Mouse (Mus musculus) macrophage (primary cell): ENCODE data around the gene Hist1h2be. TPM values are rescaled to one million over a fixed set of nuclear protein-coding genes. Genes with fewer than 3 reads are reported as not detected.
"Not testable (repeated sequence)": the region's sequence is repeated elsewhere in the genome, so short reads cannot be mapped to it uniquely, and the experiment has no call there.

Experiments
- H3K27ac ChIP-seq: fragments of 350-480 bp; formaldehyde crosslinking; 2 replicates; pipeline ENCODE4 v1.9.0; 2021
- H3K36me3 ChIP-seq: fragments of 350-480 bp; formaldehyde crosslinking; 2 replicates; pipeline ENCODE4 v1.9.0; 2021; ENCODE audit errors: inconsistent target
- H3K4me3 ChIP-seq: fragments of 350-480 bp; formaldehyde crosslinking; 2 replicates; pipeline ENCODE4 v1.9.0; 2021; ENCODE audit errors: inconsistent target
- H3K79me2 ChIP-seq: fragments of 350-480 bp; formaldehyde crosslinking; 2 replicates; pipeline ENCODE4 v1.9.0; 2021; ENCODE audit errors: inconsistent target
- WGBS: methylation state at CpG from one replicate; pipeline ENCODE4 v1.1.7; 2026; ENCODE audit warnings: inconsistent platforms; ENCODE audit not compliant: missing documents; 5-methylcytosine and 5-hydroxymethylcytosine counted together
- polyA plus RNA-seq: library from polyadenylated mRNA; stranded (reverse); fragments of 250-400 nt; gene quantifications from 3 replicates; pipeline ENCODE4 v1.2.4, GENCODE M21; 2018; ENCODE audit warnings: inconsistent platforms

Hist1h2be gene
- polyA plus RNA-seq, 1 experiment from 2014 or later: 0.76 TPM

DNA sequence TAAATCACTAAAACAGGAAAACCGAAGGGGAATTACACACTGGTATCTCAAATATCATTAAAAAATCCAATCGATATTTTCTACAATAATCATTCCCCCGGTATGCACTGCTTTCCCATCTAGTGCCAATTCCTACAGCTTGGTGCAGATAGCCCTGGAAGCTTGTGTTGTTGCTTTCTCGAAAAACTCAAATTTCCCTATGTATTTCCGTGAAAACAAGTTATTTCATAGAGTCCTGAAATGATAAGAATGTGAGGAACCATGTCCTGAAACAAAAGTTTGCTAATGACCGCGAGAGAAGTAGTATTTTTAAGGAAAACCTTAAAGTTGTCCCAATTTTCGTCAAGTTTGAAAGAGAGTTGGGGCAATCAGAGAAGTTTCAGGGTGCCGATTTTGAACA lies 66.5 kb downstream of the Hist1h2be start:
- Histone ChIP-seq H3K36me3 (no peaks in the 10 kb centered on the region), H3K27ac (peak overlapping the region; percentile 67), H3K79me2 (no peaks in the 10 kb centered on the region), H3K4me3 (no peak overlapping the region)
- 27% methylated on average over 9 of the region's 9 CpGs for WGBS

DNA sequence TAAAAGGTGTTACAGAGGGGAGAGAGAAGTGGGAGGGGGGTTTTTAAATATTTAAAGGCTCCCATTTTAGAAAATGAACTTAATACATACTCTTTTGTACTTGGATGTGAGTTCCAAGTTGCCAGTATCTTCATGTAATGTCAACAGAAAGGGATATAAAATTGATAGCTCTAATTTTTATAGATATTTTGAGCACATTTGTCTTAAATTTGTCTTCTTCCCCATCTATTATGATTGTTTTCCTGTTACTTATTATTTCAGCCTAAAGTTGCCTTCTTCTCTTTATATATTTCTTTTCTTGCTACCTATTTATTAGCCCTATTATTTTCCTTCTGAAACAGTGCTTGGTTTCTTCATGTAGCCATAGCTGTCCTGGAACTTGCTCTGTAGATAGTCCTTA lies 68.0 kb downstream of the Hist1h2be start, which contains the start of gene Hist1h1d:
Gene Hist1h1d (plus strand): TSS at position 301 of the 400 bp plus-strand sequence.
- no peaks in the 10 kb centered on the region for H3K79me2 ChIP-seq
- no peaks in the 10 kb centered on the region for H3K36me3 ChIP-seq
- no peak within 1 kb of the TSS for H3K4me3 ChIP-seq
- peak within 1 kb of the TSS; percentile 75 for H3K27ac ChIP-seq

DNA sequence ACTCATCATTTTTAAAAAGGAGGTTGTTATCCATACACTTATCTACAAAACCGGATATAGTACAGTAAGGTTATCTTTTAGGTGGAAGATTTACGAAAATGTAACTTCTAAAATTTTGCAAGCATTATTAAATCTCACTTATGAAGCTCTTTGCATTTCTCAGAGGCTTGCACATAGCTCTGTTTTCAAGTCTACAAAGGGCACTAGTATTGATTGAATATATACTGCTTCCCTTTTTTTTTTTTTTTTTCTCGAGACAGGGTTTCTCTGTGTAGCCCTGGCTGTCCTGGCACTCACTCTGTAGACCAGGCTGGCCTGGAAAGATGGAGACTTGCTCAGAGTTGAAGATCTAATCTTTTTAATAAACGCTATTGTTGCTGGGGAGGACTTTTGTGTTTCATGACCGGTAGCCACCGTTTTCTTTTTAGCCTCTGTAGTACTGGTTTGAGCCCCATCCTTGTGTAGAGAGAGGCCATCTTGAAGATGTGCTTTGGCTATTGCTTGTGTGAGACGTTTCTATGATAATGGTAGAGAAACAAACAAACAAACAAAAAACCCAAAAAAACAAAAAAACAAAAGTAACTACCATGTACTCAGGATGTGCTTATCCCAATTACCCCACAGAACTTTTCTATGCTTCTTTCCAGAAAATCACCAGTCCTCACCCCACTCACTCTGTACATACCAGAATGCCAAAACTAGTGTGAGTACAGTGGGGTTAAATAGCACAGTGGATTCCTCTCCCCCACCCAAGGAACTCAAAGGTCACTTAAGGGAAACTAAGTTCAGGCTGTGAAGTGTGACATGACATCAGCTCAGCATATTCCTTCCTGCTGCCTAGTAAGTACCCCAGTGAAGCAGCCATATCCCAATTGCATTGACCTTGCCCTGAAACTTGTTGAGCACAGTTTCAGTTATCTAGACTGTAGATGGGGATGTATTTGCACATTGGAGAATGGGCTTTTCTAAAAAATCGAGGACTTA lies 68.7 kb downstream of the Hist1h2be start:
- 48% methylated on average over 7 of the region's 8 CpGs for WGBS
- no peak overlapping the region; the same call in 1 of the 2 replicates for H3K4me3 ChIP-seq

DNA sequence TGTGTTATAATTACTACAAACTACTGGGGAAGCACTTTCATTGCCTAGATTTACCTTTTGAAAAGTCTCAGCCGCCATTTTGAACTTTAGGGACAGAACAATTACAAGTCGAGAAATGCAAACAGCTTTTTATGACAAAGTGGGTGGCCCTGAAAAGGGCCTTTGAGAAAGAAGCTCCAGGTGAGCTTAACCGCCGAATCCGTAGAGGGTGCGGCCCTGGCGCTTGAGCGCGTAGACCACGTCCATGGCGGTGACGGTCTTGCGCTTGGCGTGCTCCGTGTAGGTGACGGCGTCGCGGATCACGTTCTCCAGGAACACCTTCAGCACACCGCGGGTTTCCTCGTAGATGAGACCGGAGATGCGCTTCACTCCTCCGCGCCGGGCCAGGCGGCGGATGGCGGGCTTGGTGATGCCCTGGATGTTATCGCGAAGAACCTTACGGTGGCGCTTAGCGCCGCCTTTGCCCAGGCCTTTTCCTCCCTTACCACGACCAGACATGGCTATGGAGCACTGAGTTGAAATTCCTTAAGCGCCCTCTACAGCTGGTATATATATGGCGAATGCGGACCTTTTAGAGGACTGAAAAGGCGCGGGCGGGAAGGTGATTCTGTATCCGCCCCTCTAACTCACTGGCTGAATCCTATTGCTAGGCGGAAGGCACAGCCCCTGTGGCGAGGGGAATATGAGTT lies 69.6 kb downstream of the Hist1h2be start, which contains the start of gene Hist1h4f:
Gene Hist1h4f (minus strand): TSS at position 503 of the 689 bp plus-strand sequence.
- peak within 1 kb of the TSS; percentile 13; the same call in 1 of the 2 replicates for H3K4me3 ChIP-seq
- under 1% methylated on average over 33 of the region's 47 CpGs for WGBS
- H3K27ac ChIP-seq: peak within 1 kb of the TSS; percentile 75
- H3K36me3 ChIP-seq, H3K79me2 ChIP-seq: not testable (repeated sequence)

More for the DNA sequence above, 68.7 kb downstream of the Hist1h2be start:
- peak overlapping the region; percentile 75 for H3K27ac ChIP-seq
- H3K79me2 ChIP-seq: no peaks in the 10 kb centered on the region
- H3K36me3 ChIP-seq: no peaks in the 10 kb centered on the region

DNA sequence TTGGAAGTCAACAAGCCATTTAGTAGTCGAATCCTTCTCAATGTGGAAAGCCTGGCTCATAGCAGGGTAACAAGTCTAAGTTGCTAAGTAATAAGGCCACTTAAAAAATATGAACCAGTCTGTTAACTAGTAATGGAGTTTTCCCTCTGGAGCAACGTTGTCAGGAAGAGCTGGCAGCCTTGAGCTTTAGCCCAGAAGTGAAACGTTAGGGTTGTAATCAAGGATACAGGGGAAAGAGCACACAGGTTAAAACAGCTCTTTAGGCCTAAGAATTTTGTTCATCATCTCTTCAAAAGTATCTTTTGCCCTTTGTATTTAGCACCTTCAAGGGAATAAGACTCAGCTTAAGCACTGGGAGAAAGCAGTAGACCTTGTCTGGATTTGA lies 70.2 kb downstream of the Hist1h2be start:
- Histone ChIP-seq H3K27ac (peak overlapping the region; percentile 53), H3K4me3 (peak overlapping the region; percentile 13; the same call in 1 of the 2 replicates), H3K79me2 (no peaks in the 10 kb centered on the region), H3K36me3 (no peaks in the 10 kb centered on the region)
- 12% methylated on average over 3 of the region's 3 CpGs for WGBS

DNA sequence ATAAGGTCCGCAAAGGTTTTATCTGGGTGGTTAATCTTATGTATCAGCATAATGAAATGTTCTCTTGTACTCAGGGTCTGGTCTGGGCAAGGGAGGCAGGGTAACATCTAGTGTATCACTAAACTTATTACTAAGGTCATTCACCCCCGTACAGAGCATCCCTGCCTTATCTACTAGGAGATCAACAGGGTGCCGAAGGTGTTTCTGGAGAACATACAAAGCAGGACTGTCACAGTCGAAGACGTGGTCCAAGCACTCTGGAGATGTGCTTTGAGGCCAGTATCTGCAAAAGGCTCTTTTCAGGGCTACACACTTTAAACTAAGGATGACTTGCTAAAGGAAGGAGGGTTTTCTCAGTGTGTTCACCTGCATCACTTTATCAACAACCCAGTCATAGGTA lies 74.2 kb downstream of the Hist1h2be start:
- no peaks in the 10 kb centered on the region for H3K36me3 ChIP-seq
- WGBS: 86% methylated on average over 5 of the region's 5 CpGs
- H3K79me2 ChIP-seq: no peaks in the 10 kb centered on the region
- no peak overlapping the region for H3K4me3 ChIP-seq
- H3K27ac ChIP-seq: no peak overlapping the region

DNA sequence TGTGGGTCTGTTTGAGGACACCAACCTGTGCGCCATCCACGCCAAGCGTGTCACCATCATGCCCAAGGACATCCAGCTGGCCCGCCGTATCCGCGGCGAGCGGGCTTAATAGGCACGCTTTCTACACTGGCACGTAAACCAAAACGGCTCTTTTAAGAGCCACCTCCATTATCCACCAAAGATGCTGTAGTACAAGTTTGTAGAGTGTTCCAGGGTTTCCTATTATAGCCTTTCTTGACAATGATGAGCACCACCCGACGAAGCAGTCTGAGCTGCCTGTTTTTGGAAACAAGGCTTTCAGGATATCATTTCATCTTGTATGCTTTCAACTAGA lies 76.2 kb downstream of the Hist1h2be start:
- WGBS: 0% methylated on average over 3 of the region's 14 CpGs
- H3K27ac ChIP-seq, H3K36me3 ChIP-seq, H3K79me2 ChIP-seq, H3K4me3 ChIP-seq: not testable (repeated sequence)

DNA sequence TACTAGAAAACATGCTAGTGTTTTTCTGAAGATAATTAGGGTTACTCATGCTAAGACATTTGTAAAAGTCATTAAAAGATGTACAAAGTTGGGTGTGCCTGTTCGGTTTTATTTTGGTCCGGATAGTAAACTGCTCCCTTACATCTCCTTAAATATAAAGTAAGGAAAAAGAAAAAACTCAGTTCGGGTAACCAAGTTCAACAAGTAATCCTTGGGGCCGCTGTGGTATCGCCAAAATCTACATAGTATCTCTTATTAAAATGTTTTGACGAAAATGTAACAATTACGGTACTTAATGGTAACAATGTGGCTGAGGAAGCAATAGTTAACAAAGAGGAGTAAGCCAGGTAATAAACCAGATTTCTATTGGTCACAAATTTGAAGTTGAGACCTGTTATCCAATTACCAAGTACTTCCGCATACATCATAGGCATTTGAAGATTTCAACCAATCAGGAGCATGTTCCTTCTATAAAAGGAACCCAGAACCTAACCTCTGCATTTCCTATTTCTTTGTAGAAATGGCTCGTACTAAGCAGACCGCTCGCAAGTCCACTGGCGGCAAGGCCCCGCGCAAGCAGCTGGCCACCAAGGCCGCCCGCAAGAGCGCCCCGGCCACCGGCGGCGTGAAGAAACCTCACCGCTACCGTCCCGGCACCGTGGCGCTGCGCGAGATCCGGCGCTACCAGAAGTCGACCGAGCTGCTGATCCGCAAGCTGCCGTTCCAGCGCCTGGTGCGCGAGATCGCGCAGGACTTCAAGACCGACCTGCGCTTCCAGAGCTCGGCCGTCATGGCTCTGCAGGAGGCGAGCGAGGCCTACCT lies 76.7 kb downstream of the Hist1h2be start, which contains the start of gene Hist1h3f:
Gene Hist1h3f (plus strand): TSS at position 88 of the 822 bp plus-strand sequence.
- Histone ChIP-seq H3K36me3 (no peaks in the 10 kb centered on the region), H3K79me2 (no peaks in the 10 kb centered on the region), H3K27ac (peak within 1 kb of the TSS; percentile 84), H3K4me3 (peak within 1 kb of the TSS; percentile 43)
- WGBS: 0% methylated on average over 15 of the region's 45 CpGs

DNA sequence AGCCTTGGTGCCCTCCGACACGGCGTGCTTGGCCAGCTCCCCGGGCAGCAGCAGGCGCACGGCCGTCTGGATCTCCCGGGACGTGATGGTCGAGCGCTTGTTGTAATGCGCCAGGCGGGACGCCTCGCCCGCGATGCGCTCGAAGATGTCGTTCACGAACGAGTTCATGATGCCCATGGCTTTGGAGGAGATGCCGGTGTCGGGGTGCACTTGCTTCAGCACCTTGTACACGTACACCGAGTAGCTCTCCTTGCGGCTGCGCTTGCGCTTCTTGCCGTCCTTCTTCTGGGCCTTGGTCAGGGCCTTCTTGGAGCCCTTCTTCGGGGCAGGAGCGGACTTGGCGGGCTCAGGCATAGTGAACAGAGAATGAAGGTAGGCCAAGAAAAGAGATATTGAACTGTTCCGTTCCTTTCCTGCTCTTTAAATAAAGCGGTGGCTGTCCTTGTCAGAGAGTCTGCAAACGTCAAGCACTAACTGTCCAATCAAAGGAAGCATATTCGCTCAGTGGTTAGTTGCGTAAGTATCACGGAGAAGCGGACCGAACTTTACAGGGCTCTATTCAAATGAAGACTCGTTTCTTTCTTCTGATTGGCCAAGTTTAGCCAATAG lies 77.8 kb downstream of the Hist1h2be start, which contains the start of gene Hist1h2bh:
Gene Hist1h2bh (minus strand): TSS at position 394 of the 609 bp plus-strand sequence.
- Histone ChIP-seq H3K27ac (peak within 1 kb of the TSS; percentile 84), H3K4me3 (peak within 1 kb of the TSS; percentile 43)
- H3K79me2 ChIP-seq, H3K36me3 ChIP-seq: not testable (repeated sequence)
- 2% methylated on average over 18 of the region's 42 CpGs for WGBS

DNA sequence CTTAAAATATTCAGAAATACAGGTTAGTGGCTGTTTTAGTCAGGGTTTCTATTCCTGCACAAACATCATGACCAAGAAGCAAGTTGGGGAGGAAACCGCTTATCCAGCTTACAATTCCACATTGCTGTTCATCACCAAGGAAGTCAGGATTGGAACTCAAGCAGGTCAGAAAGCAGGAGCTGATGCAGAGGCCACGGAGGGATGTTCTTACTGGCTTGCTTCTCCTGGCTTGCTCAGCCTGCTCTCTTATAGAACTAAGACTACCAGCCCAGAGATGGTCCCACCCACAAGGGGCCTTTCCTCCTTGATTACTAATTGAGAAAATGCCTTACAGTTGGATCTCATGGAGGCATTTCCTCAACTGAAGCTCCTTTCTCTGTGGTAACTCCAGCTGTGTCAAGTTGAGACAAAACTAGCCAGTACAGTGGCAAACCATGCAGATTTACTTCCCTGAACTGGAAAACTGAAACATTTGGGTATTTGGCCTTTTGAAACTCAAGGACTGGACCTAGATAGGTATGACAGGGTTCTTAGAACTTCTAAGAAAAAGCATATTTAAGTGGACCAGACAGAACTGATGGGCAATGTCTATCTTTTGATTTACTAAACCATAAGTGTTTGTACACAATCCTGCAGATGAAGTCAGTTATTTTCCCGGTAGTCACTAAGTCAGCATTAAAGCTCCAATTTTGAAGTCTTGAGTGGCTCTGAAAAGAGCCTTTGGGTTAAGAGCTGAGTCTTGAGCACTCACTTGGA lies 78.5 kb downstream of the Hist1h2be start:
- not testable (repeated sequence) for H3K79me2 ChIP-seq, H3K36me3 ChIP-seq
- WGBS: 0% methylated on average over 2 of the region's 3 CpGs
- Histone ChIP-seq H3K27ac (peak overlapping the region; percentile 84), H3K4me3 (peak overlapping the region; percentile 43)

DNA sequence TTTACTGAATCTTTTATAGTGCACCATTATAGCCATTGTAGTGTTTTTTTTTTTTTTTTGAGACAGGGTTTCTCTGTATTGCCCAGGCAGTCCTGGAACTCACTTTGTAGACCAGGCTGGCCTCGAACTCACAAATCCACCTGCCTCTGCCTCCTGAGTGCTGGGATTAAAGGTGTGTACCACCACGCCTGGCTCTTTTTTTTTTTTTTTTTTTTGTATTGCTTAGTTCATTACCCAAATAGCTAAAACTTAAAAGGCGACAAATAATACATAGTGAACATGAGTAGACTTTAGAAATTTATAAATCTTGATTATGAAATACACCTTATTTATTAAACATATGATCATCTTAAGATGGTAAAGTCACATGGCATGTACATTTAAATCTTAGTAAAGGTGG lies 79.4 kb downstream of the Hist1h2be start:
- 60% methylated on average over 1 of the region's 3 CpGs for WGBS
- Histone ChIP-seq H3K36me3 (no peaks in the 10 kb centered on the region), H3K4me3 (peak overlapping the region; percentile 43; the same call in 1 of the 2 replicates), H3K79me2 (no peaks in the 10 kb centered on the region), H3K27ac (no peak overlapping the region)

DNA sequence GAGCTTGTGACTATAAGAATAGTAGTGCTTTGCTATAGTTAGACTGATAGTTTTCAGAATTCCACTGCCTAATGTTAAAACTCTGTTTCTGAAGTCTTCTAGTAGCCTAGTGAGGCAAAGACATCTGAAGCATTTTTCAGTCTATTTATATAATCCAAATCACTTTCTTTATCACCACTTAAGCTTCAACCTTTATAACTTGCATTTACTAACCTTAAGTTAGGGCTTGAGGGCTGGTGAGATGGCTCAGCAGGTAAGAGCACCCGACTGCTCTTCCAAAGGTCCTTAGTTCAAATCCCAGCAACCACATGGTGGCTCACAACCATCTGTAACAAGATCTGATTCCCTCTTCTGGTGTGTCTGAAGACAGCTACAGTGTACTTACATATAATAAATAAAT lies 81.1 kb downstream of the Hist1h2be start:
- H3K4me3 ChIP-seq, H3K27ac ChIP-seq, H3K36me3 ChIP-seq, H3K79me2 ChIP-seq: not testable (repeated sequence)
- no CpG with 5 or more reads among the region's 1 CpGs for WGBS

DNA sequence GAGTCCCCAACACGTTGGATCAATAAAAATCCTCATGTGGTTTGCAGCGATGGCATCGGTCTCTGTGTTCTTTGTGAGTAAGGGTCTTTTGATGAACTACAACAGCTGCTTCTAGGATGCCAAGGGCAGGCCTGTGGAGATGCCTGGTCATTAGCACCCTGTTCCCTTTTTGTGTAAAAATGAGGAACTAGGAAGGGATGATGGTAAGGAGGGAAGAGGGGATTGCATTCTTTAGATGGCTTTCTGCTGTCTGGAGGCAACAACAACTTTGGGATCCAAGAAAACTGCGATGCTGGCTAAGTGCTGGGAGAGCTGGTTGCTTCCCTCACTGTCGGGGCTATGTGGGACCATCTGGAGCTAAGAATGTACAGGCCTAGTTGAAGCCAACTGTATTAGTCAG lies 82.7 kb downstream of the Hist1h2be start:
- Histone ChIP-seq H3K27ac (no peak overlapping the region; the same call in 1 of the 2 replicates), H3K36me3 (no peaks in the 10 kb centered on the region), H3K4me3 (no peak overlapping the region), H3K79me2 (no peaks in the 10 kb centered on the region)
- 79% methylated on average over 5 of the region's 5 CpGs for WGBS
